Mouse (Mus musculus) right cerebral cortex, adult 2 months (tissue): ENCODE results near the gene Pfkp.

Experiments
- DNase-seq, 2 experiments: peaks; one replicate each; pipeline ENCODE4 v3.0.0; 2021 to 2022; ENCODE audit warnings: low spot score in 2 of 2

Gene Pfkp

GRCm38 (mm10) chr13:6636976-6637375 is 11.6 kb downstream of the Pfkp start:
- no peak for DNase-seq

- DNase-seq, result no peak
These were observed 12.1 kb downstream of the Pfkp start for GRCm38 (mm10) chr13:6636520-6636919.

- DNase-seq, result no peak
These were observed 13.2 kb downstream of the Pfkp start for GRCm38 (mm10) chr13:6635138-6636076.

GRCm38 (mm10) chr13:6634063-6634462 is 14.5 kb downstream of the Pfkp start:
- DNase-seq, result no peak

GRCm38 (mm10) chr13:6633524-6633923 is 15.1 kb downstream of the Pfkp start:
- DNase-seq, result peak; percentile 47 to 56

- no peak for DNase-seq
These were observed 15.6 kb downstream of the Pfkp start for GRCm38 (mm10) chr13:6632935-6633334.

- no peak for DNase-seq
These were observed 16.1 kb downstream of the Pfkp start for GRCm38 (mm10) chr13:6632513-6632912.

GRCm38 (mm10) chr13:6631772-6632510 is 16.6 kb downstream of the Pfkp start:
- DNase-seq, result no peak

- no peak for DNase-seq
These were observed 17.9 kb downstream of the Pfkp start for GRCm38 (mm10) chr13:6630660-6631059.

- DNase-seq, result no peak
These were observed 18.6 kb downstream of the Pfkp start for GRCm38 (mm10) chr13:6629927-6630326.

GRCm38 (mm10) chr13:6628998-6629764 is 19.4 kb downstream of the Pfkp start:
- DNase-seq, result no peak

- no peak for DNase-seq
These were observed 20.3 kb downstream of the Pfkp start for GRCm38 (mm10) chr13:6628261-6628660.

GRCm38 (mm10) chr13:6627352-6627751 is 21.2 kb downstream of the Pfkp start:
- DNase-seq, result no peak

- DNase-seq, result no peak
These were observed 22.0 kb downstream of the Pfkp start for GRCm38 (mm10) chr13:6626508-6627114.

GRCm38 (mm10) chr13:6625942-6626341 is 22.6 kb downstream of the Pfkp start:
- no peak for DNase-seq

GRCm38 (mm10) chr13:6624604-6625003 is 24.0 kb downstream of the Pfkp start:
- DNase-seq, result no peak

- DNase-seq, result no peak
These were observed 24.5 kb downstream of the Pfkp start for GRCm38 (mm10) chr13:6624121-6624520.

GRCm38 (mm10) chr13:6621831-6622230 is 26.7 kb downstream of the Pfkp start:
- DNase-seq, result no peak

- no peak for DNase-seq
These were observed 28.3 kb downstream of the Pfkp start for GRCm38 (mm10) chr13:6620250-6620649.

- peak in 1 of 2 experiments; percentile 40 for DNase-seq
These were observed 29.9 kb downstream of the Pfkp start for GRCm38 (mm10) chr13:6618711-6619110.

- no peak for DNase-seq
These were observed 34.7 kb downstream of the Pfkp start for GRCm38 (mm10) chr13:6613690-6614445.
